Mouse (Mus musculus) lung, postnatal 4 days (tissue): ENCODE data around the gene Ptprd.
A peak's percentile ranks its signal among the peaks of the same experiment; 100 is the strongest.

Source experiments
- DNase-seq, 2 experiments: peaks; one replicate each; pipeline ENCODE4 v3.0.0; 2021

Ptprd gene

GRCm38 (mm10) chr4:77168866-77169265 lies 1042.9 kb downstream of the Ptprd start:
- no peak for DNase-seq

- no peak for DNase-seq
Observed at GRCm38 (mm10) chr4:77157601-77158000, 1054.2 kb downstream of the Ptprd start.

GRCm38 (mm10) chr4:77155561-77155960 lies 1056.2 kb downstream of the Ptprd start:
- no peak for DNase-seq

GRCm38 (mm10) chr4:77155037-77155436 lies 1056.7 kb downstream of the Ptprd start:
- no peak for DNase-seq

GRCm38 (mm10) chr4:77124852-77125251 lies 1086.9 kb downstream of the Ptprd start:
- DNase-seq: no peak

GRCm38 (mm10) chr4:77110894-77111293 lies 1100.9 kb downstream of the Ptprd start:
- no peak for DNase-seq

- no peak for DNase-seq
Observed at GRCm38 (mm10) chr4:77107291-77107690, 1104.5 kb downstream of the Ptprd start.

- peak in 1 of 2 experiments; percentile 4 for DNase-seq
Observed at GRCm38 (mm10) chr4:77083165-77083564, 1128.6 kb downstream of the Ptprd start.

GRCm38 (mm10) chr4:77077607-77078006 lies 1134.2 kb downstream of the Ptprd start:
- no peak for DNase-seq

- DNase-seq: no peak
Observed at GRCm38 (mm10) chr4:77050536-77051207, 1161.1 kb downstream of the Ptprd start.

- no peak for DNase-seq
Observed at GRCm38 (mm10) chr4:77004483-77004882, 1207.3 kb downstream of the Ptprd start.

GRCm38 (mm10) chr4:76996172-76996571 lies 1215.6 kb downstream of the Ptprd start:
- DNase-seq: no peak

- no peak for DNase-seq
Observed at GRCm38 (mm10) chr4:76989961-76990360, 1221.8 kb downstream of the Ptprd start.

GRCm38 (mm10) chr4:76977056-76977809 lies 1234.5 kb downstream of the Ptprd start:
- no peak for DNase-seq

- peak in 1 of 2 experiments; percentile 27 for DNase-seq
Observed at GRCm38 (mm10) chr4:76948251-76948650, 1263.5 kb downstream of the Ptprd start.

GRCm38 (mm10) chr4:76941382-76942360 lies 1270.1 kb downstream of the Ptprd start:
- no peak for DNase-seq

- no peak for DNase-seq
Observed at GRCm38 (mm10) chr4:76931559-76931958, 1280.2 kb downstream of the Ptprd start.

- DNase-seq: no peak
Observed at GRCm38 (mm10) chr4:76913532-76914150, 1298.1 kb downstream of the Ptprd start.

- no peak for DNase-seq
Observed at GRCm38 (mm10) chr4:76901692-76902091, 1310.1 kb downstream of the Ptprd start.

GRCm38 (mm10) chr4:76889669-76890068 lies 1322.1 kb downstream of the Ptprd start:
- no peak for DNase-seq

- no peak for DNase-seq
Observed at GRCm38 (mm10) chr4:76881610-76882009, 1330.2 kb downstream of the Ptprd start.

GRCm38 (mm10) chr4:76870971-76871370 lies 1340.8 kb downstream of the Ptprd start:
- no peak for DNase-seq

- DNase-seq: no peak
Observed at GRCm38 (mm10) chr4:76865585-76865984, 1346.2 kb downstream of the Ptprd start.
